Mouse (Mus musculus) cortical plate, adult 2 months (tissue): Measurements from ENCODE around the gene Agbl3.

ENCODE experiments used
- CTCF ChIP-seq: fragments of 200-500 bp; IDR thresholded peaks from 2 replicates; pipeline ENCODE4 v1.5.1; 2011; ENCODE audit warnings: mild to moderate bottlenecking, control low read depth, low read length; ENCODE audit not compliant: insufficient read depth; ENCODE audit errors: extremely low read depth
- POLR2A ChIP-seq: fragments of 200-500 bp; IDR thresholded peaks from 2 replicates; pipeline ENCODE4 v1.6.1; 2011; ENCODE audit warnings: mild to moderate bottlenecking, low read length, control low read depth; ENCODE audit not compliant: insufficient read depth; ENCODE audit errors: extremely low read depth

DNA sequence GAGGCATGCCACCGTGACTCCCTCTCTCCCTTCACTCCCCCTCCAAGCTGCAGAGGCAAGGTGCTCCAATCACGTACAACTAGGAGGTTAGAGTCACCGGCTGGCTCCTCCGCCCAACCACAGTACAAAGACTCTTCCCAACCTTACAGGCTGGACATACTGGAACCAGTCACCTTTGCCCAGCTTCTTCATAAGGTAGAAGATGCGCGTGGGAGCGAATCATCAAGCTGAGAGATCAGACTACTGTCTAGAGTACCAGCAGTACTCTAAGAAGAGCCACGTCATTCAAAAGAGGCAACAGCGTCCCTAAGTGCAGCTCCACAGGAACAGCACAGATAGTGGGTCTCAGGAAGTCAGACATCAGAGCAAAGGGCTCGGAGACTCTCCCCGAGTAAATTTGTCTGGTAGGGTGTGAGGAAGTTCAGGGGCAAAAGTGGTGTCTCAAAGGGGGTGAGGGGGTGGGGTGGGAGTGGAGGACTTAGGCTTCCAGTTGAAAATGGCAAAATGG is 81.4 kb downstream of the Agbl3 start:
- TF ChIP-seq CTCF (no peak), POLR2A (no peak)
